Comparison of ENCODE assay signal across 22 mouse cellular contexts in the genomic region with DNA sequence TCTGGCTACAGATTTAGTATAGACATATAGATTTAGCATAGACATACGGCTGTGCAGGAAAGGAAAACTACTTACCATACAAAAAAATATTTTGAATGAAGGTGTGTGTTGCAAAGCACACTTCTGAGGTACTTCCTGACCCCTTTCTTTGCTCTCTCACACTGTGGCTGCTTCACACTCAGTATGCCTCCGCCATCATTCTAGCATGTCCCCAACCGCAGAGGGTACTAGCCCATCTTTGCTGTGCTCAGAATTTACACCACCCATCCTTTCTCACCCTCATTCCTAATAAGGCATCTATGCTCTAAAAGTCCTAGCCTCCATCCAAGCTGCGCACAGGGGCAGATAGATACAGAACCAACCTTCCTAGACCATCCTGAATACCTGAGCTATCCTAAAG. TPM values are rescaled to one million over a fixed set of nuclear protein-coding genes. Genes with fewer than 3 reads are reported as not detected.
A peak's percentile ranks its signal among the peaks of the same experiment; 100 is the strongest.
DNase-seq lines count a peak whose midpoint lies in the region; ATAC-seq lines count a peak whose summit lies in the region.
"Had no signal": no experiment of that assay in that cellular context is flagged by ENCODE, and none has a peak within 500 bp of the region (broad histone marks: within the 10 kb centered on the region; RNA-seq: fewer than 3 reads in every experiment).

No protein-coding gene starts in this region.

- ATAC-seq in megakaryocyte, adult 5-6 weeks (ENCODE audit: poor library complexity, severe bottlenecking), result no peak
- ATAC-seq in inflammation-experienced regulatory T-cells, adult 6 months, result peak; percentile 70
- ATAC-seq: forebrain, embryonic 16.5 days; midbrain, embryonic 13.5 days had no signal

- peaks cover under 1% of the 10 kb centered on the region for H3K36me3 ChIP-seq in megakaryocyte, embryonic 14.5 days (replicated peaks; ENCODE audit: low read length)
- H3K36me3 ChIP-seq: embryonic facial prominence, embryonic 12.5 days; limb, embryonic 13.5 days; midbrain, embryonic 13.5 days; stomach, embryonic 15.5 days had no signal

- no peaks in the 10 kb centered on the region for H3K9me3 ChIP-seq in megakaryocyte, embryonic 14.5 days
- H3K9me3 ChIP-seq: embryonic facial prominence, embryonic 12.5 days; limb, embryonic 13.5 days; midbrain, embryonic 13.5 days; stomach, embryonic 15.5 days had no signal

- peak; percentile 54 to 73 for DNase-seq in CD8-positive naive resting alpha-beta T cell, adult 2 months (ENCODE audit: low read depth in 2 of 2, low spot score in 2 of 2)
- DNase-seq in thymus, postnatal 36 days, result peak; percentile 42 to 64
- no peak for DNase-seq in urinary bladder, adult 2 months (ENCODE audit: low spot score)
- no peak for DNase-seq in cerebellum, postnatal 25 days
- DNase-seq: adrenal gland, postnatal 25 days; cerebellum, adult 2 months; heart, adult 2 months; heart, postnatal 10 days; kidney, adult 11 months; kidney, postnatal 10 days; layer of hippocampus, adult 9-11 months; lung, embryonic 14.5 days; lung, postnatal 4 days had no signal

- peak overlapping the region; percentile 39 for H3K4me3 ChIP-seq in megakaryocyte, embryonic 14.5 days (replicated peaks)
- H3K4me3 ChIP-seq: embryonic facial prominence, embryonic 12.5 days; heart, adult 2 months; limb, embryonic 13.5 days; midbrain, embryonic 13.5 days; stomach, embryonic 15.5 days had no signal

- H3K27me3 ChIP-seq in megakaryocyte, embryonic 14.5 days (replicated peaks), result no peaks in the 10 kb centered on the region
- H3K27me3 ChIP-seq: CH12.LX; embryonic facial prominence, embryonic 12.5 days; limb, embryonic 13.5 days; midbrain, embryonic 13.5 days; stomach, embryonic 15.5 days had no signal

- H3K4me1 ChIP-seq in megakaryocyte, embryonic 14.5 days, result peaks cover 71% of the 10 kb centered on the region
- H3K4me1 ChIP-seq: midbrain, embryonic 13.5 days had no signal

RNA-seq across cellular contexts. Expression of a gene that starts 45.3 kb away (rescaled TPM):
- polyA plus RNA-seq in megakaryocyte, embryonic 14.5 days (2012; ENCODE audit: insufficient read depth, low replicate concordance), result 0.86 and 2.2 TPM in 2 replicates
- 77.4 and 84.3 TPM in 2 replicates for total RNA-seq in megakaryocyte, adult 5-6 weeks (2015)
- total RNA-seq in megakaryocyte, adult 5-6 weeks (2017), result 94.6 and 108 TPM in 2 replicates
- 10 to 100 TPM; 14.1 to 58.2 (median 51.0) TPM for polyA plus RNA-seq in inflammation-experienced regulatory T-cells, adult 6 months (2017; shearing (Covaris generic))
- 111 and 192 TPM in 2 replicates for polyA plus RNA-seq in urinary bladder, adult 2 months (2012; rRNA removed)

Comparison
In these comparisons a context has a peak if more than half of its experiments do, and no peak if none do; other contexts are left out.
1. DNase-seq: peak in CD8-positive naive resting alpha-beta T cell, adult 2 months (2 of 2) and thymus, postnatal 36 days (2 of 2); none in urinary bladder, adult 2 months (single experiment) and cerebellum, postnatal 25 days (0 of 2).